Mouse (Mus musculus) gastrocnemius, adult 2 months (tissue): Measurements from ENCODE around the gene Sgsm2. TPM values are rescaled to one million over a fixed set of nuclear protein-coding genes. Genes with fewer than 3 reads are reported as not detected.

Experiments used
- DNase-seq: peaks from one replicate; pipeline ENCODE4 v3.0.0; 2022
- H3K27ac ChIP-seq: fragments of 200-600 bp; 2 replicates; pipeline ENCODE4 v1.8.1; 2022; ENCODE audit warnings: mild to moderate bottlenecking
- H3K4me3 ChIP-seq: fragments of 200-600 bp; 2 replicates; pipeline ENCODE4 v1.8.1; 2022; ENCODE audit warnings: mild to moderate bottlenecking, moderate library complexity
- CTCF ChIP-seq: fragments of 200-600 bp; IDR thresholded peaks from 2 replicates; pipeline ENCODE4 v1.8.1; 2022; ENCODE audit warnings: antibody characterized with exemption, mild to moderate bottlenecking, moderate library complexity
- intact Hi-C: fragments of 180-260 bp; cut with DNase I; formaldehyde crosslinking; loops from one replicate; pipeline ENCODE4 v1.15.1; 2025
- total RNA-seq, 2 experiments: library from RNA; stranded (reverse); gene quantifications; 2 replicates each; pipeline ENCODE4 v1.2.3; 2021

Gene Sgsm2
- total RNA-seq, 2 experiments from 2014 or later, result 2.1 TPM

- Histone ChIP-seq H3K27ac (no peak overlapping the region), H3K4me3 (no peak overlapping the region)
- TF ChIP-seq CTCF, result no peak
- intact Hi-C loops, result no loop called here
- DNase-seq, result no peak
Observed at GRCm38 (mm10) chr11:74874630-74875029, 22.2 kb downstream of the Sgsm2 start.

- peak; percentile 34; the same call in 1 of the 2 replicates for TF ChIP-seq CTCF
- intact Hi-C loops, result no loop called here
- Histone ChIP-seq H3K27ac (peak overlapping the region; percentile 74), H3K4me3 (peak overlapping the region; percentile 9; the same call in 1 of the 2 replicates)
- peak; percentile 40 for DNase-seq
Observed at GRCm38 (mm10) chr11:74870991-74871622, 25.8 kb downstream of the Sgsm2 start.

- H3K4me3 ChIP-seq, result peak overlapping the region; percentile 9; the same call in 1 of the 2 replicates
- DNase-seq, result peak; percentile 69
- intact Hi-C loops, result no loop called here
- peak overlapping the region; percentile 74 for H3K27ac ChIP-seq
- TF ChIP-seq CTCF, result no peak
Observed at GRCm38 (mm10) chr11:74870544-74870943, 26.3 kb downstream of the Sgsm2 start.

GRCm38 (mm10) chr11:74869603-74870002 is 27.3 kb downstream of the Sgsm2 start:
- Histone ChIP-seq H3K4me3 (no peak overlapping the region), H3K27ac (peak overlapping the region; percentile 74; the same call in 1 of the 2 replicates)
- DNase-seq, result no peak
- no peak for TF ChIP-seq CTCF
- intact Hi-C loops, result no loop called here

GRCm38 (mm10) chr11:74868046-74868760 is 28.7 kb downstream of the Sgsm2 start:
- Histone ChIP-seq H3K27ac (peak overlapping the region; percentile 89), H3K4me3 (peak overlapping the region; percentile 49; the same call in 1 of the 2 replicates)
- intact Hi-C loops, result no loop called here
- peak; percentile 46 for DNase-seq
- TF ChIP-seq CTCF, result no peak

- H3K27ac ChIP-seq, result peak overlapping the region; percentile 89
- H3K4me3 ChIP-seq, result peak overlapping the region; percentile 49
- TF ChIP-seq CTCF, result no peak
- DNase-seq, result peak; percentile 97
- intact Hi-C loops, result no loop called here
Observed at GRCm38 (mm10) chr11:74867181-74867580, 29.7 kb downstream of the Sgsm2 start.

- Histone ChIP-seq H3K4me3 (peak overlapping the region; percentile 46), H3K27ac (peak overlapping the region; percentile 89)
- peak; percentile 96 for DNase-seq
- intact Hi-C loops, result no loop called here
- no peak for TF ChIP-seq CTCF
Observed at GRCm38 (mm10) chr11:74866640-74867039, 30.2 kb downstream of the Sgsm2 start.

GRCm38 (mm10) chr11:74865252-74865651 is 31.6 kb downstream of the Sgsm2 start:
- Histone ChIP-seq H3K4me3 (no peak overlapping the region), H3K27ac (peak overlapping the region; percentile 70)
- DNase-seq, result no peak
- TF ChIP-seq CTCF, result no peak
- intact Hi-C loops, result no loop called here

- no peak for TF ChIP-seq CTCF
- Histone ChIP-seq H3K27ac (peak overlapping the region; percentile 70), H3K4me3 (no peak overlapping the region)
- peak; percentile 62 for DNase-seq
- intact Hi-C loops, result no loop called here
Observed at GRCm38 (mm10) chr11:74864421-74864820, 32.4 kb downstream of the Sgsm2 start.

GRCm38 (mm10) chr11:74863471-74863870 is 33.4 kb downstream of the Sgsm2 start:
- TF ChIP-seq CTCF, result peak; percentile 58
- DNase-seq, result peak; percentile 50
- Histone ChIP-seq H3K4me3 (no peak overlapping the region), H3K27ac (no peak overlapping the region)
- intact Hi-C loops, result no loop called here

- intact Hi-C loops, result no loop called here
- no peak overlapping the region for H3K4me3 ChIP-seq
- no peak for TF ChIP-seq CTCF
Observed at GRCm38 (mm10) chr11:74862129-74862528, 34.7 kb downstream of the Sgsm2 start.

GRCm38 (mm10) chr11:74857756-74858155 is 39.1 kb downstream of the Sgsm2 start:
- intact Hi-C loops, result no loop called here
- Histone ChIP-seq H3K4me3 (no peak overlapping the region), H3K27ac (no peak overlapping the region)
- TF ChIP-seq CTCF, result no peak
- DNase-seq, result no peak

More at GRCm38 (mm10) chr11:74862129-74862528, 34.7 kb downstream of the Sgsm2 start:
- no peak for DNase-seq
- H3K27ac ChIP-seq, result no peak overlapping the region

- Histone ChIP-seq H3K4me3 (no peak overlapping the region), H3K27ac (no peak overlapping the region)
- DNase-seq, result no peak
- TF ChIP-seq CTCF, result no peak
- intact Hi-C loops, result no loop called here
Observed at GRCm38 (mm10) chr11:74850998-74851661, 45.7 kb downstream of the Sgsm2 start.
